Mouse (Mus musculus) forebrain, embryonic 15.5 days (tissue): ENCODE data around the gene Arvcf. TPM values are rescaled to one million over a fixed set of nuclear protein-coding genes. Genes with fewer than 3 reads are reported as not detected.

ENCODE experiments used
- ATAC-seq: fragments of 200-750 bp; cut with Nextera tagmentation; replicated peaks from 2 replicates; pipeline ENCODE4 v1.8.0; 2017; ENCODE audit warnings: mild to moderate bottlenecking, moderate TSS enrichment, moderate library complexity
- H3K27ac ChIP-seq: fragments of 300-500 bp; sonication (generic); replicated peaks from 2 replicates; pipeline ENCODE4 v1.5.1; 2015; ENCODE audit warnings: mild to moderate bottlenecking, inconsistent platforms
- H3K27me3 ChIP-seq: fragments of 300-500 bp; sonication (generic); 2 replicates; pipeline ENCODE4 v1.6.1; 2015; ENCODE audit warnings: inconsistent platforms
- H3K36me3 ChIP-seq: fragments of 300-500 bp; sonication (generic); 2 replicates; pipeline ENCODE4 v1.6.1; 2015; ENCODE audit warnings: mild to moderate bottlenecking, inconsistent platforms
- H3K4me1 ChIP-seq: fragments of 300-500 bp; sonication (generic); 2 replicates; pipeline ENCODE4 v1.6.1; 2015; ENCODE audit warnings: inconsistent platforms
- H3K4me2 ChIP-seq: fragments of 300-500 bp; sonication (generic); replicated peaks from 2 replicates; pipeline ENCODE4 v1.6.1; 2015; ENCODE audit warnings: mild to moderate bottlenecking, inconsistent platforms
- H3K4me3 ChIP-seq: fragments of 300-500 bp; sonication (generic); 2 replicates; pipeline ENCODE4 v1.5.1; 2015; ENCODE audit warnings: mild to moderate bottlenecking, inconsistent platforms
- H3K9ac ChIP-seq: fragments of 300-500 bp; sonication (generic); replicated peaks from 2 replicates; pipeline ENCODE4 v1.6.1; 2015; ENCODE audit warnings: mild to moderate bottlenecking, inconsistent platforms
- H3K9me3 ChIP-seq: fragments of 300-500 bp; sonication (generic); 2 replicates; pipeline ENCODE4 v1.6.1; 2016; ENCODE audit warnings: inconsistent platforms
- WGBS: fragments of 180-500 bp; shearing (Covaris S2); methylation state at CpG from one replicate; pipeline ENCODE4 v1.1.7; 2015; ENCODE audit warnings: mixed read lengths; 5-methylcytosine and 5-hydroxymethylcytosine counted together
- polyA plus RNA-seq: library from polyadenylated mRNA; unstranded; fragments of >200 nt; fragmentation: Nextera tagmentation; extraction: Ambion mirVana; gene quantifications from 2 replicates; pipeline ENCODE4 v1.2.1, GENCODE M21; 2015

The Arvcf gene
- polyA plus RNA-seq, 1 experiment from 2014 or later, result 72.0 TPM

DNA sequence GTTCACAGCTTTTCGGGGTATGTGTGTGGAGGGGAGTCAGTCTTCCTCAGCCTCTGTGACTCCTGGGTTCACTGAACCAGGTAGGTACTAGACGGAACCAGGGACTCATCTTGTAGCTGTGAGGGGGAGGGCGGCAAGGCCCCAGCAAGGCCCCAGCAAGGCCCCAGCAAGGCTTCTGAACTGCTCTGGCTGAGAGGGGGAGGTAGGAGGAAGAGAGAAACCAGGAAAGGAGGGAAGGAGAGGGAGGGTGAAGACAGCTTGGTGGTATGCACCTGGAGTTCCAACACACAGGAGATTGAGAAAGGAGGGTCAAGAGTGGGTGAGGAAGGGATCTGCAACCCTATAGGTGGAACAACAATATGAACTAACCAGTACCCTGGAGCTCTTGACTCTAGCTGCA is 68.9 kb downstream of the Arvcf start:
- WGBS, result 92% methylated on average over 3 of the region's 3 CpGs
- Histone ChIP-seq H3K4me1 (no peaks in the 10 kb centered on the region), H3K4me2 (no peak overlapping the region), H3K27ac (no peak overlapping the region), H3K9ac (no peak overlapping the region), H3K4me3 (no peak overlapping the region), H3K9me3 (no peaks in the 10 kb centered on the region), H3K36me3 (peaks cover 3% of the 10 kb centered on the region; the same call in 1 of the 2 replicates), H3K27me3 (no peaks in the 10 kb centered on the region)
- no peak for ATAC-seq

- Histone ChIP-seq H3K9me3 (no peaks in the 10 kb centered on the region), H3K4me3 (no peak overlapping the region), H3K36me3 (peaks cover 9% of the 10 kb centered on the region; the same call in 1 of the 2 replicates), H3K27ac (no peak overlapping the region), H3K27me3 (no peaks in the 10 kb centered on the region), H3K4me1 (no peaks in the 10 kb centered on the region), H3K4me2 (no peak overlapping the region), H3K9ac (no peak overlapping the region)
- ATAC-seq, result no peak
- 96% methylated on average over 5 of the region's 5 CpGs for WGBS
Measured at GRCm38 (mm10) chr16:18417491-18417890, 69.5 kb downstream of the Arvcf start.

DNA sequence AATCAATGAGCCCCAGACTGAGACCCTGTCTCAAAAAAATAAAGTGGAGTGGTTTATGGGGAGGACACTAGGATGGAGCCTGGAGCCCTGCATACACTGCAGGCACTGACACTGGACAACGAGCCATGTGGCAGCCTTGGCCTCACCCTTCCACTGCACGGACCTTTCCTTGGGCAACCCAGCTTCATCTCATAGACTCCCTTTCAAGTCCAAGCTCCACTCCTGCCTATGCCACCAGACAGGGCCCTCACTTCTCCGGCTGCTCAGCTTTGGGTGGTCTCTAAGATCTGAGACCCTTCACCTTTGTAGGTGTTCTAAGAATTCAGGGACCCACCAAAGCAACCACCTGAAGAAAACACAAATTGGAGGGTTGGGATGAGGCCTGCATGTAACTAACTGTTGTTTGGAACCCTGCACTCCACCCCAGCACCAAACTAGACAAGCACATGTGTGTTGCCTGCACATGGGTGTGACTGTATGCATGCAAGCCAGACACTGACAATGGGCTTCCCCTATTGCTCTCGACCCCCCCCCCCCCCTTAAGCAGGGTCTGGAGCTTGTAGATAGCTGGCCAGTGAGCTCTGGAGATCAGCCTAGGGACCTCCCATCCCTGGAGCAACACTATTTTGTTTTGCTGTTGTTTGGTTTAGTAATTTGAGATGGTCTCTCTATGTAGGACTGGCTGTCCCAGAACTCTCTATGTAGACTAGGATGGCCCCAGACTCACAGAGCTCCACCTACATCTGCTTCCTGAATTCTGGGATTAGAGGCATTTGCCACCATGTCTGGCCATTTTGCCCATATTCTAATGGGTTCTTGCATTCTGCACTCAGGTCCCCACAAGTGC is 71.0 kb downstream of the Arvcf start:
- 87% methylated on average over 4 of the region's 4 CpGs for WGBS
- H3K4me2 ChIP-seq, result no peak overlapping the region
- ATAC-seq, result 0 out of 2 replicates have a peak, but pooled peaks have one; percentile 15
- H3K4me3 ChIP-seq, result no peak overlapping the region
- peaks cover 2% of the 10 kb centered on the region; the same call in 1 of the 2 replicates for H3K4me1 ChIP-seq
- no peak overlapping the region for H3K9ac ChIP-seq
- no peak overlapping the region for H3K27ac ChIP-seq
- no peaks in the 10 kb centered on the region for H3K9me3 ChIP-seq
- H3K27me3 ChIP-seq, result no peaks in the 10 kb centered on the region
- peaks cover 12% of the 10 kb centered on the region; the same call in 1 of the 2 replicates for H3K36me3 ChIP-seq

- no peaks in the 10 kb centered on the region for H3K27me3 ChIP-seq
- no peak overlapping the region for H3K4me3 ChIP-seq
- peaks cover 8% of the 10 kb centered on the region for H3K4me1 ChIP-seq
- 94% methylated on average over 1 of the region's 1 CpGs for WGBS
- H3K9me3 ChIP-seq, result no peaks in the 10 kb centered on the region
- H3K9ac ChIP-seq, result no peak overlapping the region
- H3K36me3 ChIP-seq, result peaks cover 12% of the 10 kb centered on the region; the same call in 1 of the 2 replicates
- no peak overlapping the region for H3K4me2 ChIP-seq
- no peak overlapping the region for H3K27ac ChIP-seq
- ATAC-seq, result no peak
Measured at GRCm38 (mm10) chr16:18419603-18420026, 71.6 kb downstream of the Arvcf start.

- 80% methylated on average over 3 of the region's 3 CpGs for WGBS
Measured at GRCm38 (mm10) chr16:18420571-18420970, 72.6 kb downstream of the Arvcf start.

GRCm38 (mm10) chr16:18423203-18423914 is 75.4 kb downstream of the Arvcf start:
- Histone ChIP-seq H3K4me3 (no peak overlapping the region), H3K27ac (no peak overlapping the region), H3K9ac (no peak overlapping the region), H3K4me2 (no peak overlapping the region), H3K36me3 (peaks cover 12% of the 10 kb centered on the region; the same call in 1 of the 2 replicates), H3K4me1 (peaks cover 28% of the 10 kb centered on the region), H3K9me3 (no peaks in the 10 kb centered on the region), H3K27me3 (no peaks in the 10 kb centered on the region)
- 90% methylated on average over 7 of the region's 7 CpGs for WGBS
- ATAC-seq, result no peak

More at GRCm38 (mm10) chr16:18420571-18420970, 72.6 kb downstream of the Arvcf start:
- Histone ChIP-seq H3K4me1 (peaks cover 18% of the 10 kb centered on the region), H3K27me3 (no peaks in the 10 kb centered on the region), H3K27ac (no peak overlapping the region), H3K4me3 (no peak overlapping the region), H3K9ac (no peak overlapping the region), H3K4me2 (no peak overlapping the region), H3K9me3 (no peaks in the 10 kb centered on the region), H3K36me3 (peaks cover 12% of the 10 kb centered on the region; the same call in 1 of the 2 replicates)
- ATAC-seq, result no peak

- peaks cover 12% of the 10 kb centered on the region; the same call in 1 of the 2 replicates for H3K36me3 ChIP-seq
- whole genome bisulfite sequencing, result 97% methylated on average over 5 of the region's 5 CpGs
- no peaks in the 10 kb centered on the region for H3K27me3 ChIP-seq
- H3K27ac ChIP-seq, result no peak overlapping the region
- H3K9ac ChIP-seq, result no peak overlapping the region
- H3K4me2 ChIP-seq, result no peak overlapping the region
- H3K4me3 ChIP-seq, result no peak overlapping the region
- ATAC-seq, result no peak
- no peaks in the 10 kb centered on the region for H3K9me3 ChIP-seq
- peaks cover 28% of the 10 kb centered on the region for H3K4me1 ChIP-seq
Measured at GRCm38 (mm10) chr16:18423915-18424265, 75.9 kb downstream of the Arvcf start.

GRCm38 (mm10) chr16:18424364-18425045 is 76.5 kb downstream of the Arvcf start:
- ATAC-seq, result no peak
- Histone ChIP-seq H3K4me3 (peak overlapping the region; percentile 8; the same call in 1 of the 2 replicates), H3K9ac (no peak overlapping the region)

DNA sequence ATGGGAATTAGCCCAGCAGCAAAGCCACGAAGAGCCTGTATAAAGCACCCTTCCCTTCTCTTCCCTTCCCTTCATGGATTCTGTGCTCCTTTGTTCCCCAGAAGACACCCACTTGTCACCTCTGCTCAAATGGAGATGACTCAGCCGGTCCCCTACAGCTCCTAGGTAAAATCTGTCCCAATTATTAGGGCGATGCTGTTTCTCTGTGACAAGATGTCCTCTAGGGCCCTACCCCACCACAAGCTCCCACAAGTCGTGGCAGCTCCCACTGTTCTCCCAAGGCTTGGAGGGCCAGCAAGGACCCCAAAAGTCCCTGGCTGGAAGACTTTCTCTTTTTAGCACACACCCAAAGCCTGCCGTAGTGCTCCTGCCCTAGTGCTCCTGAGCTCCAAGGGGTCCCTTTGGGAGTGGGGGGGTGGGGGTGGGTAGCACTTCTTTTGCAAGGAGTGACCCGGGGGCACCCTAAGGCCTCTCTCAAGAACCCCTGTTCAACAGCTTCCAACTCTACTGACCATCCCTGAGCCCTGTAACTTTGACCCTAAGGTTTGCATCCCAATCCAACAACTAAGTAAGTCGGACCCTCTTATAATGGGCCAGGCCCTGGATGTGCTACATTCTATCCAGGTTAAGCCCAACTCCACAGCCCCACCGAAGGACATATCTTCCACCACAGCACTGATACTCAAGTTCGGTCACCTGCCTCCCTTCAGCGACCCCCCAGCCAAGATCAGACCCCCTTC is 77.7 kb downstream of the Arvcf start:
- Histone ChIP-seq H3K4me1 (peaks cover 28% of the 10 kb centered on the region), H3K9ac (peak overlapping the region; percentile 89), H3K4me3 (peak overlapping the region; percentile 84), H3K36me3 (peaks cover 12% of the 10 kb centered on the region; the same call in 1 of the 2 replicates), H3K9me3 (no peaks in the 10 kb centered on the region), H3K27me3 (no peaks in the 10 kb centered on the region), H3K27ac (peak overlapping the region; percentile 69; the same call in 1 of the 2 replicates), H3K4me2 (peak overlapping the region; percentile 77)
- peak; percentile 68 for ATAC-seq
- 26% methylated on average over 10 of the region's 10 CpGs for WGBS

More at GRCm38 (mm10) chr16:18424364-18425045, 76.5 kb downstream of the Arvcf start:
- peak overlapping the region; percentile 77; the same call in 1 of the 2 replicates for H3K4me2 ChIP-seq
- 0 out of 2 replicates have a peak overlapping the region, but pooled peaks have one; percentile 20 for H3K27ac ChIP-seq
- H3K36me3 ChIP-seq, result peaks cover 12% of the 10 kb centered on the region; the same call in 1 of the 2 replicates
- no peaks in the 10 kb centered on the region for H3K9me3 ChIP-seq
- H3K27me3 ChIP-seq, result no peaks in the 10 kb centered on the region
- H3K4me1 ChIP-seq, result peaks cover 28% of the 10 kb centered on the region
- WGBS, result 89% methylated on average over 11 of the region's 11 CpGs

- Histone ChIP-seq H3K27ac (peak within 1 kb of the TSS; percentile 69), H3K36me3 (peaks cover 12% of the 10 kb centered on the region; the same call in 1 of the 2 replicates), H3K4me2 (peak within 1 kb of the TSS; percentile 77), H3K4me1 (peaks cover 28% of the 10 kb centered on the region), H3K27me3 (no peaks in the 10 kb centered on the region), H3K4me3 (peak within 1 kb of the TSS; percentile 84), H3K9ac (peak within 1 kb of the TSS; percentile 89), H3K9me3 (no peaks in the 10 kb centered on the region)
- ATAC-seq, result peak; percentile 77
- under 1% methylated on average over 52 of the region's 52 CpGs for WGBS
Measured at GRCm38 (mm10) chr16:18426215-18426791, 78.3 kb downstream of the Arvcf start, which contains the start of gene Txnrd2. TSS of gene Txnrd2 (plus strand) at chr16:18426384.
